Mouse (Mus musculus) spleen, postnatal 4 days (tissue): ENCODE measurements at regions not wholly inside any gene's neighbourhood (a gene's known extent, or its start where the extent isn't known, plus 50 kb on each side); places are given as distances from the start of the nearest gene placed in this dataset.

Experiments
- DNase-seq, 2 experiments: peaks; one replicate each; pipeline ENCODE4 v3.0.0; 2022; ENCODE audit warnings: low spot score in 2 of 2

DNA sequence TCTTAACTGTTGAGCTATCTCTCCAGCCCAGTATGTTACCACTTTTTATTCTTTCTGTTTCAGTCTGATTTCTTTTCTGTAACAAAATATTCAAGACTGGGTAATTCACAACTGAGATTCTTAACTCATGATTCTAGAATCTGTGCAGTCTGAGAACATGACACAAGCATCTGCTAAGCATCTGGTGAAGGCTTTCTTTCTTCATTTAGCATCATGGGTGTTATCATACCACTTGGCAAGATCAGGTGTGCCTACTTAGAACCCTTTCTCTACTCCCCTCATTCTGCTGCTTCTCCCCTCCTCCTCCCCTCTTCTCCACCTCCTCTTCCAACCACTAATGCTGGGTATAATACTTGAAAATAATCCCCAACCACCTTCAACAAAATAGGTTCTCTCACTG, 62.1 kb upstream of the Pfn2 start:
- DNase-seq: no peak

DNA sequence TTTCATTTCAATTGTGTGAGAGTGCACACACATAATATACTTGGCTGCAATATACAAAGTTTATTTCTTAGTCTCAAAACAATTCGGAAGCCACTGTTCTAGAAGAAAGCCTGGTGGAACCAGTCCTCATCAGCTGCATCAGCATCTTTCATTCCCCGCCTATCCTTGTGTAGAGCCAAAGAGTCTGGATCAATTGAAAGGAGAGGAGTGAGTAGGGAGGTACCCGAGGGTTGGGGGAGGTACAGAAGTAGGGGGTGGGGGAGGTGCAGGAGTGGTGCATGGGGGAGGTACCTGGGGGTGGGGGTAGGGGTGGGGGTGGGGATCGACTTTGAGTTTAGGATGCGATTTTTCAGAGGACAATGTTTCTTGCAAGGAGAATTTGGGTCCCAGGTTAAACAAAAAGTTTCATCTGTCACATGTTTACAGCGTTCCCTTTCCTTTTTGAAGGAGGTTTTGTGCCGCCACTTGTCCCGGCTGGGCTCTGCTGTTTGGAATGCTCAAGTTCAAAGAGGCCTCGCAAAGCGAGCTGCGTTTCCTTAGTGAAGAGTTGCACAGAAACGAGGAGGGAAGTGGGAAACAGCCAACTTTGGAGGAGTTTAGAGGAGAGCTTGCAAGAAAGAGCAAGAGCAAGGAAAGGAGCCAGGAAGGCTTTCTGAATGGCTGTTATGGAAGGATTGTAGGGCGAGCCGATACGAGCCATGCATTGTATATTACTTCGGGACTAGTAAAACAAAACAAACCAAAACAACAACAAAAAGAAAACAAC, 64.1 kb upstream of the Pfn2 start:
- no peak for DNase-seq

- DNase-seq: no peak
These were observed 64.9 kb upstream of the Pfn2 start for GRCm38 (mm10) chr3:57912650-57913343.

DNA sequence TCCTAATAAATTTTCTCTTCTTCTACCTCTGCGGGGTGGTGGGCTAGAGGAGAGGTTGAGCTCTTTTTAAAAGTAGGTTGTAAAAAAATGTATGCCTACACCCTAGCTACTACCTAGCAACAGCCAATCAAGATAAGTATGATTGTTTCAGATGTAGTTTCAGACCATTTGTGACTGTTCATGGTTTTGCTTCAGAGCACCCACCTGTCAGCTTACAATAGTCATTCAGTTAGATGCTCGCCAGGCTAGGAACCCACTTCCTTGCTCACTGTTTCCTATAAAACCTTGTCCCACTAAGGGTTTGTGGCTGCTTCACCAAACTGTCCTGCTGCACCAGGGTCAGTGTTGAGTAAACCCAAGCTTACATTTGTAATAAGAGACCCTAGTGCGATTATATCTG, 66.8 kb upstream of the Pfn2 start:
- DNase-seq: no peak

GRCm38 (mm10) chr3:57918913-57919312, 71.0 kb upstream of the Pfn2 start:
- no peak for DNase-seq

GRCm38 (mm10) chr3:57919390-57920089, 71.7 kb upstream of the Pfn2 start:
- no peak for DNase-seq

GRCm38 (mm10) chr3:57920090-57920432, 72.2 kb upstream of the Pfn2 start:
- no peak for DNase-seq

- no peak for DNase-seq
These were observed 73.4 kb upstream of the Pfn2 start for GRCm38 (mm10) chr3:57921071-57921882.

DNA sequence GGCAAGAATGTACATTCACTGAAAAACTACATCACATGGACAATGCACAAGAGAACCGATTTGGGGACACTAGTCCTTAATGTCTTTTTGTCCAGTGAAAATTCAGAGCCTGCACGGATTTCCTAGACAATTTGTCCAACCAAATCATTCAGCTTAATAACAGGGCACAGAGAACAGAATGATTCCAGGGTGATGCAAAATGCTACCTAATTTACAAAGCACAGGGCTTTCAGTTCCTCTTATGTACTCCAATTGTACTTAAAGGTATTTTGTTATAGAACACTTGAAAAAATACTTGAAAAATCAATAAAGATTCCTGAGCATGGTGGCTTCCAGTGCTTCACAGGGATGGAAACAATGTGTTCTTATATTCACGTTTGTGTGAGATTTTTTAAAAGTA, 75.2 kb upstream of the Pfn2 start:
- no peak for DNase-seq

DNA sequence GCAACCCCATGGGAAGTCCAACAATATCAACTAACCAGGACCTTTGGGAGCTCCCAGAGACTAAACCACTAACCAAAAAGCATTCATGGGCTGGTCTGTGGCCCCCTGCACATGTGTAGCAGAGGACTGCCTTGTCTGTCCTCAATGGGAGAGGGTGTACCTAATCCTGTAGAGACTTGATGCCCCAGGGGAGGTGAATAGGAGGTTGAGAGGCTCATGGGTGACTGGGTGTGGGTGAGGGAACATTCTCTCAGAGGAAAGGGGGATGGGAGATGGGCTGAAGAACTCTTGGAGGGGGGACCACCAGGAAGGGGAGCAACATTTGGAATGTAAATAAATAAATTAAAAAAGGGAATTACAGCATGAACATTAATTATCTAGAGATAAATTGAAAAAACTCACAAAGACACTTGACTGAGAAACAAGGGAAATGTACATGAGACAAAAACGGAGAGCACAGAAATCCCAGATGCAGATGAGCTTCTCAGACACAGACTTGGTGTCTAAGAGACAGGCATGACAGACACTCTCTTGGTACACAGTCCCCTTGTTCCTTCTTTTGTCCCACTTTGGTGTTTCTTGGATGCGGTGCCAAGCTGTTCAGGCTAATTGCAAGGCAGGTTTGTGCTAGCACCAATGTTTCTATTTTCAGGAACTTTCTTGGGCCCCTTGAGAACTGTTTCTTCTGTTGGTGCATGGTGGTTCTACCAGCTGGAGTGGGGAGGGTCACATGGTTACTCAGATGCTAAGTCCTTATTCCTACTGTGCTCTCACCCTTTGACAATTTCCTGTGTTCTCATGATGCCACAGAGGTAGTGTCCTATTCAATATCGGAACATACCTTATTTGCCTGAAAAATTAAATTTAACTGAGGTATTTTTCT, 85.0 kb upstream of the Pfn2 start:
- DNase-seq: no peak

DNA sequence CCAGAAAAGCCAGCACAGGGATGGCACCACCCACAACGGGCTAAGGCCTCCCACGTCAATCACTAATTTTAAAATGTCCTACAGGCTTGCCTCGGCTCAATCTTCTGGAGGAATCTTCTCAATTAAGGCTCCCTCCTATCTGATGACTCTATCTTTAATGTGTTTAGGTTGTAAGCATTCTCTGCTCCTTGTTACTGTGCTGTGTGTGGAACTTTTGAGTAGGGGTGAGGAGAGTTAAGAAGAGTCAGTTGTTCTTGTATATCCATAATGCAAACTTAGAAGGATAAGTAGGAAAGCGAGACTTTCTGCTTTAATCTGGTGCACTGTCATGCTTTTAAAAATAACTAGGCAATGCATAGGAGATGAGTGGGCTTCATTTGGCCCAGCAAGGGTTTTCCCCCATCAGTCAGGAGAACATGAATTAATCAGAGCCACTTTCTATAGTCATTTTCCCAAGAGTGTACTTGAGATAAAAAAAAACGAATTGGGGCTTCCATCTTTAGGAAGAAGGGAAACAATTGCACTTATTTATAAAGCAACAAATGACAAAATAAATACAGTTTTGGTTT, 87.2 kb upstream of the Pfn2 start:
- DNase-seq: no peak

- DNase-seq: no peak
These were observed 92.9 kb upstream of the Pfn2 start for GRCm38 (mm10) chr3:57940504-57941381.

- DNase-seq: no peak
These were observed 96.8 kb upstream of the Pfn2 start for GRCm38 (mm10) chr3:57944698-57945097.

DNA sequence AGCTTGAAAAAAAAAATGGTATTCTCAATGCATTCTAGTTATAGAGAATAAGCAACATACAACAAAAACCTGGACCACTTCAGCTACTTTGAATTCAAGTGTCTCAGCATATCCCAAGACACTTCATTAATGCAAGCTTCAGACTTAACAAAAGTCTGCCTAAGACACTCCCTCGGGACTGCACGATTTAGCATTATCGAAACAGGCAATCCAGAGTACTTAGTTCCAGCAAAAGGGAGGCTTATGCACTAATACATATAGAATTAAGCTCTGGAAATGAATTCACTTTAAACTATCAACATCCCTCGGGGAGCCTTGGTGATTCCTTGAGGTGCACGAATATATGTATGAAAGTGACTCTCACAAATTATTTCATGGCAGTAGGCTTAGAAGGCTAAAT, 97.9 kb upstream of the Pfn2 start:
- DNase-seq: no peak

GRCm38 (mm10) chr3:57947331-57947730, 99.5 kb upstream of the Pfn2 start:
- DNase-seq: no peak

DNA sequence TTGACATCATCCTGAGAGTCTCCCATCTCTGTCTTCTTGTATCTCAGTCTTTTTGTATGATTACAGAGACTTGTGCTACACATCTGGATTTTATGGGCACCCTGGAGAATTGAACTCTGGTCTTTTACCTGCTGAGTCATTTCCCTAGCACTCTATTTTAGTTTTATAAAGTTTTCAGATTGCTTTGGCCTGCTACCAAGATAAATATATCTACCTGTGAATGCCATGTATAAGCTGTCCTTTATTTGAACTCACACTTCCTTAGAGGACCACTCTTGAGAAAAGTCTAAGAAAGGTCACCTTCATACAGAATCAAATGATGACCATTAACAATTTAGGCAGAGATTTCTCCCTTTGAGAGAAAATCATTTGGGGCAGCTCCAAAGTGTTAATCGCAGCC, 100.8 kb upstream of the Pfn2 start:
- DNase-seq: no peak

GRCm38 (mm10) chr3:57950431-57951331, 102.8 kb upstream of the Pfn2 start:
- no peak for DNase-seq

- DNase-seq: no peak
These were observed 103.6 kb upstream of the Pfn2 start for GRCm38 (mm10) chr3:57951438-57951837.

- DNase-seq: no peak
These were observed 109.5 kb upstream of the Pfn2 start for GRCm38 (mm10) chr3:57957352-57957751.
